Mouse (Mus musculus) brown adipose tissue, adult 24 weeks (tissue): ENCODE data around the gene Wdr81. TPM values are rescaled to one million over a fixed set of nuclear protein-coding genes. Genes with fewer than 3 reads are reported as not detected.

Experiments used
- H3K27ac ChIP-seq: fragments of 200-500 bp; replicated peaks from 2 replicates; pipeline ENCODE4 v1.5.1; 2012; ENCODE audit warnings: low read depth, mild to moderate bottlenecking, low read length
- H3K4me1 ChIP-seq: fragments of 200-500 bp; 2 replicates; pipeline ENCODE4 v1.6.1; 2012; ENCODE audit warnings: low read length, mixed read lengths; ENCODE audit not compliant: control insufficient read depth, insufficient read depth, insufficient read length
- H3K4me3 ChIP-seq: fragments of 200-500 bp; 2 replicates; pipeline ENCODE4 v1.5.1; 2012; ENCODE audit warnings: low read depth, mild to moderate bottlenecking, low read length, moderate library complexity; ENCODE audit not compliant: insufficient read depth
- polyA plus RNA-seq: library from polyadenylated mRNA; stranded (reverse); fragments of >200 nt; gene quantifications from 2 replicates; pipeline ENCODE4 v1.2.4, GENCODE M21; 2012; ENCODE audit not compliant: missing spikeins, insufficient read depth, insufficient read length

Gene Wdr81
- polyA plus RNA-seq, 1 experiment, result 5.5 TPM

GRCm38 (mm10) chr11:75406104-75406503, 48.4 kb downstream of the Wdr81 start:
- H3K27ac ChIP-seq, result no peak overlapping the region
- H3K4me1 ChIP-seq, result peaks cover 9% of the 10 kb centered on the region; the same call in 1 of the 2 replicates
- no peak overlapping the region for H3K4me3 ChIP-seq

- Histone ChIP-seq H3K27ac (0 out of 2 replicates have a peak overlapping the region, but pooled peaks have one; percentile 8), H3K4me1 (peaks cover 9% of the 10 kb centered on the region; the same call in 1 of the 2 replicates), H3K4me3 (no peak overlapping the region)
These were observed 49.7 kb downstream of the Wdr81 start for GRCm38 (mm10) chr11:75404801-75405200.

- peak overlapping the region; percentile 91 for H3K27ac ChIP-seq
- no peak overlapping the region for H3K4me3 ChIP-seq
- peaks cover 9% of the 10 kb centered on the region; the same call in 1 of the 2 replicates for H3K4me1 ChIP-seq
These were observed 51.0 kb downstream of the Wdr81 start for GRCm38 (mm10) chr11:75403301-75404052.

GRCm38 (mm10) chr11:75402271-75402690, 52.2 kb downstream of the Wdr81 start:
- Histone ChIP-seq H3K27ac (peak overlapping the region; percentile 91), H3K4me1 (peaks cover 9% of the 10 kb centered on the region; the same call in 1 of the 2 replicates), H3K4me3 (peak overlapping the region; percentile 26)

GRCm38 (mm10) chr11:75400099-75400498, 54.4 kb downstream of the Wdr81 start:
- Histone ChIP-seq H3K27ac (no peak overlapping the region), H3K4me1 (peaks cover 9% of the 10 kb centered on the region; the same call in 1 of the 2 replicates), H3K4me3 (no peak overlapping the region)

- Histone ChIP-seq H3K27ac (0 out of 2 replicates have a peak overlapping the region, but pooled peaks have one; percentile 0), H3K4me1 (peaks cover 9% of the 10 kb centered on the region; the same call in 1 of the 2 replicates), H3K4me3 (no peak overlapping the region)
These were observed 55.1 kb downstream of the Wdr81 start for GRCm38 (mm10) chr11:75399411-75399841.

- H3K4me1 ChIP-seq, result no peaks in the 10 kb centered on the region
- no peak overlapping the region for H3K27ac ChIP-seq
- H3K4me3 ChIP-seq, result no peak overlapping the region
These were observed 57.1 kb downstream of the Wdr81 start for GRCm38 (mm10) chr11:75397452-75397851.

GRCm38 (mm10) chr11:75395611-75396010, 58.9 kb downstream of the Wdr81 start:
- Histone ChIP-seq H3K27ac (no peak overlapping the region), H3K4me1 (no peaks in the 10 kb centered on the region), H3K4me3 (no peak overlapping the region)

Other genes starting within 250 kb of the Wdr81 start
- gene Rpa1, start 106.4 kb downstream of the Wdr81 start, polyA plus RNA-seq, result 20.1 and 24.7 TPM in 2 replicates
- 12.4 and 13.4 TPM in 2 replicates for gene Smyd4, start 106.3 kb downstream of the Wdr81 start, polyA plus RNA-seq
- gene Serpinf1, start 32.0 kb downstream of the Wdr81 start, polyA plus RNA-seq, result 78.8 and 102 TPM in 2 replicates
- 0.48 TPM in 1 of 2 replicates, not detected in the other for gene Serpinf2, start 15.1 kb downstream of the Wdr81 start, polyA plus RNA-seq
- 13.5 and 20.2 TPM in 2 replicates for gene Tlcd2, start 7.0 kb upstream of the Wdr81 start, polyA plus RNA-seq
- gene Prpf8, start 32.1 kb upstream of the Wdr81 start, polyA plus RNA-seq, result 57.2 and 61.0 TPM in 2 replicates
- 42.3 and 47.1 TPM in 2 replicates for gene Rilp, start 55.4 kb upstream of the Wdr81 start, polyA plus RNA-seq
- gene Scarf1, start 58.8 kb upstream of the Wdr81 start, polyA plus RNA-seq, result 3.4 and 5.3 TPM in 2 replicates
- gene Slc43a2, start 77.0 kb upstream of the Wdr81 start, polyA plus RNA-seq, result 13.4 and 14.5 TPM in 2 replicates
- gene Pitpna, start 133.4 kb upstream of the Wdr81 start, polyA plus RNA-seq, result 75.9 and 86.5 TPM in 2 replicates
- gene Inpp5k, start 176.3 kb upstream of the Wdr81 start, polyA plus RNA-seq, result 19.1 and 24.1 TPM in 2 replicates
- 65.7 and 72.5 TPM in 2 replicates for gene Myo1c, start 195.8 kb upstream of the Wdr81 start, polyA plus RNA-seq
- gene Crk, start 224.5 kb upstream of the Wdr81 start, polyA plus RNA-seq, result 56.9 and 64.4 TPM in 2 replicates